ENCODE assay signal across 17 mouse cellular contexts in the genomic region with DNA sequence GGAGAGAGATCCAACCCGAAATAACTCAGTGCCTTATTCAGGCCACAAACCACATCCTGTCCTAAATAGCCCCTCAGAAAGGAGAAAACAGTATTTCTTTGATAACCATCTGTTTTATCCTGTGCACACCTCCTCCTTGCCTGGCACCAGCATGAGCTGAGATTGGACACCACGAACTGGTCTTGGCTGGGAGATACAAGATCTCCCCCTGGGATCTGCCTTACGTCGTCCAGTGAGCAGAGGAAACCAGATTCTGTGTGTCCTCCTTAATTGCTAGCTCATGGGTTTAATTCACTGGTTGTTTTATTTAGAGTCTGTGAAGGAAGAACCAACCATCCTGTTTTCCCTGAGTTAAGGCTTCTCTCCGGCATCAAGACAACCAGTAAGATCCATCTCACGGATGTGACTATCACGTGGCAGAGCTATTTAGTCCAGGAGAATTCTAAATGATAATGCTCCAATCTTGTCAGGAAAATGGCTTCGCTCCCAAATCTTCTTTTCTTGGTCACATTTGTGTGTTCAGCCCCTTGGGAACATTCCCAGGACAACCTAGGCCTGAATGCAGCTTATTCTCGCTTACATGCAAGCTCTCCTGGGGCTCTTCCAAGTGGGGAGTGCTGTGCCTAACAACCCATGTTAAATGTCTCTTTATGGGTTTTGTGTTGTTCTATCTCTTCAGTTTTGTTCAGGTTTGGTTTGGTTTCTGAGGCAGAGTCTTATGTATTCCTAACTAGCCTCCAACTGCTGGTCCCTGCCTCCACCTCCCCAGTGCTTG. TPM values are rescaled to one million over a fixed set of nuclear protein-coding genes. Genes with fewer than 3 reads are reported as not detected.
DNase-seq lines count a peak whose midpoint lies in the region; ATAC-seq lines count a peak whose summit lies in the region.
"Had no signal": no experiment of that assay in that cellular context is flagged by ENCODE, and none has a peak within 500 bp of the region (broad histone marks: within the 10 kb centered on the region; RNA-seq: fewer than 3 reads in every experiment).

No protein-coding gene starts in this region.

- 62% methylated on average over 9 of the region's 9 CpGs for whole genome bisulfite sequencing in hindbrain, embryonic 16.5 days
- 77% methylated on average over 9 of the region's 9 CpGs for WGBS in hindbrain, embryonic 10.5 days

- no peak overlapping the region for H3K4me2 ChIP-seq in hindbrain, embryonic 16.5 days (ENCODE audit: low read length)
- H3K4me2 ChIP-seq: embryonic facial prominence, embryonic 12.5 days; heart, embryonic 11.5 days had no signal

- H3K27me3 ChIP-seq in hindbrain, embryonic 16.5 days (replicated peaks; ENCODE audit: control insufficient read depth, insufficient read depth, low read length): no peaks in the 10 kb centered on the region
- H3K27me3 ChIP-seq in hindbrain, embryonic 10.5 days (ENCODE audit: insufficient read depth, poor library complexity, severe bottlenecking): no peaks in the 10 kb centered on the region
- H3K27me3 ChIP-seq: embryonic facial prominence, embryonic 12.5 days had no signal

- no peaks in the 10 kb centered on the region for H3K36me3 ChIP-seq in hindbrain, embryonic 16.5 days (ENCODE audit: control insufficient read depth, insufficient read depth, low read length)
- H3K36me3 ChIP-seq in hindbrain, embryonic 10.5 days: no peaks in the 10 kb centered on the region
- H3K36me3 ChIP-seq: embryonic facial prominence, embryonic 12.5 days had no signal

- H3K9me3 ChIP-seq in hindbrain, embryonic 16.5 days (ENCODE audit: control insufficient read depth, low read length): no peaks in the 10 kb centered on the region
- H3K9me3 ChIP-seq in hindbrain, embryonic 10.5 days: no peaks in the 10 kb centered on the region
- H3K9me3 ChIP-seq: embryonic facial prominence, embryonic 12.5 days had no signal

- H3K9ac ChIP-seq in hindbrain, embryonic 16.5 days (ENCODE audit: low read depth, low read length): no peak overlapping the region
- H3K9ac ChIP-seq: embryonic facial prominence, embryonic 12.5 days had no signal

- no peaks in the 10 kb centered on the region for H3K4me1 ChIP-seq in hindbrain, embryonic 16.5 days (ENCODE audit: control insufficient read depth, insufficient read depth, low read depth, low read length)
- peaks cover 3% of the 10 kb centered on the region; the same call in 1 of the 2 replicates for H3K4me1 ChIP-seq in hindbrain, embryonic 10.5 days (replicated peaks)
- H3K4me1 ChIP-seq: embryonic facial prominence, embryonic 12.5 days had no signal

- no peak overlapping the region for H3K27ac ChIP-seq in hindbrain, embryonic 16.5 days (ENCODE audit: low read depth, low read length)
- no peak overlapping the region for H3K27ac ChIP-seq in hindbrain, embryonic 10.5 days
- H3K27ac ChIP-seq: embryonic facial prominence, embryonic 12.5 days had no signal

- ATAC-seq in cerebellum, adult (ENCODE audit: insufficient number of reproducible peaks, low FRiP score, low TSS enrichment): peak; percentile 36; the same call in 1 of the 2 replicates
- peak; percentile 64; the same call in 1 of the 2 replicates for ATAC-seq in hindbrain, embryonic 16.5 days
- ATAC-seq: inflammation-experienced regulatory T-cells, adult 6 months had no signal

- no peak overlapping the region for H3K4me3 ChIP-seq in hindbrain, embryonic 16.5 days (ENCODE audit: low read length)
- H3K4me3 ChIP-seq in hindbrain, embryonic 10.5 days: no peak overlapping the region
- H3K4me3 ChIP-seq: embryonic facial prominence, embryonic 12.5 days had no signal

- DNase-seq in cerebellum, postnatal 25 days: no peak
- no peak for DNase-seq in hindbrain, embryonic 10.5 days (ENCODE audit: low spot score)
- peak; percentile 8 for DNase-seq in right cerebral cortex, postnatal 14 days
- DNase-seq in right cerebral cortex, adult 2 months (ENCODE audit: low spot score in 2 of 2): no peak
- no peak for DNase-seq in spleen, adult 18-20 months
- DNase-seq in thymus, postnatal 36 days: no peak
- DNase-seq: cerebellum, adult 11 months; kidney, adult 9 months; kidney, postnatal 4 days; liver; retina, postnatal 1 day; thymus, postnatal 14 days had no signal

RNA-seq across cellular contexts. Expression of a gene that starts 20.3 kb away (rescaled TPM):
- 54.1 and 57.5 TPM in 2 replicates for polyA plus RNA-seq in hindbrain, embryonic 16.5 days (2015; fragmentation: Nextera tagmentation; extraction: Ambion mirVana)
- 63.8 and 65.1 TPM in 2 replicates for polyA plus RNA-seq in hindbrain, embryonic 10.5 days (2016; fragmentation: Nextera tagmentation; extraction: Ambion mirVana)
